ENCODE assay signal across 8 mouse cellular contexts in the genomic region with DNA sequence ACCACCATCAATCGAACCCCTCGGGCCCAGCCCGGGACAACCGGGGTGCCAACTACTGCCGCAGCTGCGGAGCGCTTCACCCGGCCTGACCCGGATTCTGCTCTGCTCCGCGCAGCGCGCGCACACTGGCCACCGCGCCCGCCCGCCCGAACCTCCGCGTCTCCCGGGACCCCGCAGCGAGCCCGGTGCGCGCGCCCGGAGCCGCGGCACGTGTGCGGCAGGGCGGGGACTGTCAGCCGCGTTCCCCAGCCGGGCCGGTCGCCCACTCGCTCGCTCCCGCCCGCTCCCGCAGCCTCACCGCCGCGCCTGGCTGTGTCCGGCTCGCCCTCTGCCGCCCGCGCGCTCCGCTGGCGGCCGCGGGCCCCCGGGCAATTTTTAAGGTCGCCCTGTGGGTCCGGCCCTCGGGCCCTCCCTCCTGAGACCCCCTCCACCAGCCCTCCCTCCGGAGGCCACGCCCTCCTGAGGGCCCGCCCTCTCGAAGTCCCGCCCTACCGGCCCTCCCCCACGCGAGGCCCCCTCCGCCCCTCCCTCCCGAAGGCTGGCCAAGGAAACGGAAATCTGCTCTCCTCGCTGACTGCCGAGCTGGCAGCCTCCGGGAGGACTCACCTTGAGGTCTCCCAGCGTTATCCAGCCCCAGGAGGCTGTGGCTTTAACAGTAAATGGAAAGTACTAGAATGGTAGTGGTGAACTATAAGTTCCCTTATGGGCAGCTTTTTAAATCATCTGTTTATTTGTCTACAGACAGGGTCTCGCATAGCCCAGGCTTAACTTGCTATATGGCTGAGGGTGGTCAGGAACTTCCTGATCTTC. TPM values are rescaled to one million over a fixed set of nuclear protein-coding genes. Genes with fewer than 3 reads are reported as not detected.
DNase-seq lines count a peak whose midpoint lies in the region; ATAC-seq lines count a peak whose summit lies in the region.

Gene Slc25a15, minus strand, starts transcription at position 456 of the 810 bp plus-strand sequence.

- H3K4me1 ChIP-seq in hindbrain, embryonic 16.5 days (ENCODE audit: control insufficient read depth, insufficient read depth, low read depth, low read length): peaks cover 6% of the 10 kb centered on the region; the same call in 1 of the 2 replicates
- peaks cover 30% of the 10 kb centered on the region for H3K4me1 ChIP-seq in megakaryocyte, embryonic 14.5 days

- under 1% methylated on average over 54 of the region's 77 CpGs for WGBS in hindbrain, embryonic 16.5 days

- H3K36me3 ChIP-seq in hindbrain, embryonic 16.5 days (ENCODE audit: control insufficient read depth, insufficient read depth, low read length): no peaks in the 10 kb centered on the region
- peaks cover 6% of the 10 kb centered on the region for H3K36me3 ChIP-seq in megakaryocyte, embryonic 14.5 days (replicated peaks; ENCODE audit: low read length)

- peak; percentile 89 for DNase-seq in WW6 (ENCODE audit: low read depth, low spot score)
- DNase-seq in cerebellum, postnatal 36 days: peak; percentile 83 to 88
- DNase-seq in frontal cortex, postnatal 36 days (ENCODE audit: low spot score in 2 of 2): peak; percentile 83 to 84
- DNase-seq in left cerebral cortex, adult 8-10 months (ENCODE audit: low spot score in 2 of 2): peak; percentile 75 to 77
- peak; percentile 90 to 92 for DNase-seq in right cerebral cortex, postnatal 10 days (ENCODE audit: low spot score in 2 of 2)
- DNase-seq in urinary bladder, postnatal 25 days (ENCODE audit: low spot score): peak; percentile 87

- H3K9ac ChIP-seq in hindbrain, embryonic 16.5 days (ENCODE audit: low read depth, low read length): peak within 1 kb of the TSS; percentile 75

- peak; percentile 96 for ATAC-seq in hindbrain, embryonic 16.5 days

- H3K9me3 ChIP-seq in hindbrain, embryonic 16.5 days (ENCODE audit: control insufficient read depth, low read length): no peaks in the 10 kb centered on the region
- no peaks in the 10 kb centered on the region for H3K9me3 ChIP-seq in megakaryocyte, embryonic 14.5 days

- peak within 1 kb of the TSS; percentile 85 for H3K4me2 ChIP-seq in hindbrain, embryonic 16.5 days (ENCODE audit: low read length)

- H3K27ac ChIP-seq in hindbrain, embryonic 16.5 days (ENCODE audit: low read depth, low read length): peak within 1 kb of the TSS; percentile 87

- H3K27me3 ChIP-seq in hindbrain, embryonic 16.5 days (replicated peaks; ENCODE audit: control insufficient read depth, insufficient read depth, low read length): no peaks in the 10 kb centered on the region
- H3K27me3 ChIP-seq in megakaryocyte, embryonic 14.5 days (replicated peaks): peaks cover 4% of the 10 kb centered on the region

- peak within 1 kb of the TSS; percentile 66 for H3K4me3 ChIP-seq in hindbrain, embryonic 16.5 days (ENCODE audit: low read length)
- H3K4me3 ChIP-seq in megakaryocyte, embryonic 14.5 days (replicated peaks): peak within 1 kb of the TSS; percentile 96

RNA-seq across cellular contexts. Expression of gene Slc25a15, which starts in this region (rescaled TPM):
- polyA plus RNA-seq in hindbrain, embryonic 16.5 days (2015; fragmentation: Nextera tagmentation; extraction: Ambion mirVana): 8.5 and 8.8 TPM in 2 replicates
- 10 to 100 TPM; 10.1 to 10.9 (median 10.6) TPM for total RNA-seq in left cerebral cortex, adult 8-10 months (2022)
- 0.67 and 1.3 TPM in 2 replicates for polyA plus RNA-seq in megakaryocyte, embryonic 14.5 days (2012; ENCODE audit: insufficient read depth, low replicate concordance)

Comparison
In these comparisons a context has a peak if more than half of its experiments do, and no peak if none do; other contexts are left out.
1. Peak in every context shown above with its lines: DNase-seq, ATAC-seq, H3K4me3 ChIP-seq and H3K27ac ChIP-seq.